Mouse (Mus musculus) spleen, postnatal 14 days (tissue): ENCODE data around the gene 6430628N08Rik.

Source experiments
- DNase-seq, 2 experiments: peaks; one replicate each; pipeline ENCODE4 v3.0.0; 2021 to 2022; ENCODE audit warnings: low spot score in 2 of 2

6430628N08Rik gene

GRCm38 (mm10) chr4:115939295-115940102 lies 49.0 kb downstream of the 6430628N08Rik start, which contains the start of gene Dmbx1:
Gene Dmbx1 (minus strand): TSS chr4:115939926.
- no peak for DNase-seq

GRCm38 (mm10) chr4:115940681-115941080 lies 50.2 kb downstream of the 6430628N08Rik start:
- DNase-seq = no peak

GRCm38 (mm10) chr4:115941242-115941820 lies 50.9 kb downstream of the 6430628N08Rik start:
- DNase-seq = no peak

GRCm38 (mm10) chr4:115943669-115944314 lies 53.3 kb downstream of the 6430628N08Rik start:
- no peak for DNase-seq
